Mouse (Mus musculus) C2C12 (cell line): ENCODE measurements at regions not wholly inside any gene's neighbourhood (a gene's known extent, or its start where the extent isn't known, plus 50 kb on each side); places are given as distances from the start of the nearest gene placed in this dataset.

Experiments
- H3K27me3 ChIP-seq: one replicate; pipeline ENCODE4 v1.6.1; 2011; ENCODE audit not compliant: control insufficient read depth, insufficient read depth, insufficient read length
- H3K36me3 ChIP-seq: one replicate; pipeline ENCODE4 v1.6.1; 2011; ENCODE audit not compliant: control insufficient read depth, insufficient read depth
- H3K4me3 ChIP-seq: one replicate; pipeline ENCODE4 v1.5.1; 2011; ENCODE audit warnings: mild to moderate bottlenecking, control low read depth; ENCODE audit not compliant: poor library complexity, insufficient read depth, severe bottlenecking
- H3K79me2 ChIP-seq: one replicate; pipeline ENCODE4 v1.6.1; 2011; ENCODE audit not compliant: control insufficient read depth, insufficient read depth
- H3K79me3 ChIP-seq: one replicate; pipeline ENCODE4 v1.6.1; 2011; ENCODE audit warnings: low read depth, control low read depth
- H3ac ChIP-seq: one replicate; pipeline ENCODE3; 2011; ENCODE audit warnings: low read depth; ENCODE audit not compliant: control insufficient read depth, insufficient read length
- CEBPB ChIP-seq: IDR thresholded peaks from one replicate; pipeline ENCODE4 v1.6.1; 2011; ENCODE audit warnings: low read depth, mild to moderate bottlenecking, control low read depth, moderate library complexity
- CTCF ChIP-seq: IDR thresholded peaks from one replicate; pipeline ENCODE4 v1.5.1; 2011; ENCODE audit not compliant: control insufficient read depth, insufficient read depth, insufficient read length
- FOSL1 ChIP-seq: IDR thresholded peaks from one replicate; pipeline ENCODE4 v1.8.0; 2011; ENCODE audit warnings: mild to moderate bottlenecking, low read length; ENCODE audit not compliant: poor library complexity, insufficient read depth, severe bottlenecking
- MAX ChIP-seq: IDR thresholded peaks from one replicate; pipeline ENCODE4 v1.6.1; 2011; ENCODE audit warnings: mild to moderate bottlenecking, control low read depth
- MYOD1 ChIP-seq: IDR thresholded peaks from one replicate; pipeline ENCODE4 v1.6.1; 2011; ENCODE audit warnings: low read depth; ENCODE audit not compliant: control insufficient read depth, insufficient read length
- MYOG ChIP-seq: IDR thresholded peaks from one replicate; pipeline ENCODE4 v1.6.1; 2011; ENCODE audit not compliant: control insufficient read depth, insufficient read length; ENCODE audit errors: extremely low read depth
- USF1 ChIP-seq: IDR thresholded peaks from one replicate; pipeline ENCODE4 v1.6.1; 2011; ENCODE audit warnings: low read depth, mild to moderate bottlenecking, control low read depth, moderate library complexity

- H3K79me2 ChIP-seq: no peaks in the 10 kb centered on the region
- no peaks in the 10 kb centered on the region for H3K36me3 ChIP-seq
- H3K4me3 ChIP-seq: no peak overlapping the region
- TF ChIP-seq CTCF (peak; percentile 89), CEBPB (no peak)
- no peaks in the 10 kb centered on the region for H3K79me3 ChIP-seq
- H3ac ChIP-seq: no peak overlapping the region
- H3K27me3 ChIP-seq: no peaks in the 10 kb centered on the region
Measured at GRCm38 (mm10) chr9:31542909-31543690, 78.8 kb upstream of the Tmem45b start.

DNA sequence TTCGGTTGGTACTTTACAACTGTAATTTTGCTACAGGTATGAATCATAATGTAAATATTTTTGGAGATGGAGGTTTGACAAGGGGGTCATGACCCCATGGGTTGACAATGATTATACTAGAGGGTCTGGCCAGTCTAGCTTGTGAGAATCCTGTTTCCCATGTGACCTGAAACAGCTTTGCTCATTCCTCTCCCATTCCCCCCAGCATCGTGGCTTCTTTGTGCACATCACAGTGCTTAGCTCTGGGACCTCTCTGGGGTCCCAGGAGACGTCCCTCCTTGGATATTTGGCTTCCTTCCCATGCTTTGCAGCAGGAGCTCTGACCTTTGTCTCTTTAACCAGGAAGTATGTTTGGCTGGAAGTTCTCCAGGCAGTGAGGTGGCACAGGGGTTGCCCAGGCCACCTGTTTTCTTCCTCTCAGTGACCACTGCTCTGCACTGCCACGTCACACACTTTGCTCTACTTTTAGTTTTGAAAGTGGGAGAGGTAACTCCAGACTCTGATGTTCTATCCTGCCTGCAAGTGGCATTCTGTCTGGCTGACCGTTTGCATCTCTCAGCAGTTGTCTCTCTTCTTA is 77.4 kb upstream of the Tmem45b start:
- Histone ChIP-seq H3K36me3 (no peaks in the 10 kb centered on the region), H3ac (no peak overlapping the region), H3K79me2 (no peaks in the 10 kb centered on the region), H3K4me3 (no peak overlapping the region), H3K79me3 (no peaks in the 10 kb centered on the region), H3K27me3 (no peaks in the 10 kb centered on the region)
- no peak for TF ChIP-seq FOSL1
- TF ChIP-seq CTCF: no peak
- no peak for TF ChIP-seq CEBPB
- no peak for TF ChIP-seq USF1
- TF ChIP-seq MYOG: no peak
- no peak for TF ChIP-seq MAX
- no peak for TF ChIP-seq MYOD1

- no peak for TF ChIP-seq MYOD1
- TF ChIP-seq FOSL1: no peak
- no peak for TF ChIP-seq CEBPB
- no peak for TF ChIP-seq MYOG
- no peak for TF ChIP-seq MAX
- no peak for TF ChIP-seq USF1
- TF ChIP-seq CTCF: no peak
- no peak overlapping the region for H3K4me3 ChIP-seq
- H3K79me2 ChIP-seq: no peaks in the 10 kb centered on the region
Measured at GRCm38 (mm10) chr9:31538458-31539210, 74.4 kb upstream of the Tmem45b start.

DNA sequence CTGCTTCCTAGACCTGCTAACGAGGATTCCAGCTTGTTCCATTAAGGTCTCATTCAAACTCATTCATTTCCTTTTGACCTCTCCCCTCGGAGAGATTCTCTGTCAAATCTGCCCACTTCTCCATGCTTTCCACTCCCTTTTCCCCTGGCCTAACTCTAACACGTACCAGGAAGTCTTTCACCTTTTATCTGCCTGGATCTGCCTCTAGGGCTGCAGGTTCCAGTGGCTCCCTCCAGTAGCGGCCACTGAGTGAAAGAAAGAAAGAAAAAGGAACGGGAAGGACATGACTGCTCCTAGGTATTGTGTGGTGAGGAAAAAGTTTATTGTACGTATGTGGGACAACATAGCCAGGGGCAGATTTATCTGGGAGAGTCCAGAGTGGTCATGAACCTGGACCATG is 64.8 kb upstream of the Tmem45b start:
- Histone ChIP-seq H3ac (no peak overlapping the region), H3K27me3 (peaks cover 16% of the 10 kb centered on the region), H3K79me3 (no peaks in the 10 kb centered on the region), H3K4me3 (no peak overlapping the region), H3K79me2 (no peaks in the 10 kb centered on the region), H3K36me3 (no peaks in the 10 kb centered on the region)
- no peak for TF ChIP-seq CTCF
- no peak for TF ChIP-seq MYOD1
- no peak for TF ChIP-seq FOSL1
- TF ChIP-seq MAX: no peak
- TF ChIP-seq USF1: no peak
- no peak for TF ChIP-seq CEBPB
- no peak for TF ChIP-seq MYOG

More at GRCm38 (mm10) chr9:31538458-31539210, 74.4 kb upstream of the Tmem45b start:
- Histone ChIP-seq H3K79me3 (no peaks in the 10 kb centered on the region), H3K27me3 (no peaks in the 10 kb centered on the region), H3ac (no peak overlapping the region), H3K36me3 (no peaks in the 10 kb centered on the region)

DNA sequence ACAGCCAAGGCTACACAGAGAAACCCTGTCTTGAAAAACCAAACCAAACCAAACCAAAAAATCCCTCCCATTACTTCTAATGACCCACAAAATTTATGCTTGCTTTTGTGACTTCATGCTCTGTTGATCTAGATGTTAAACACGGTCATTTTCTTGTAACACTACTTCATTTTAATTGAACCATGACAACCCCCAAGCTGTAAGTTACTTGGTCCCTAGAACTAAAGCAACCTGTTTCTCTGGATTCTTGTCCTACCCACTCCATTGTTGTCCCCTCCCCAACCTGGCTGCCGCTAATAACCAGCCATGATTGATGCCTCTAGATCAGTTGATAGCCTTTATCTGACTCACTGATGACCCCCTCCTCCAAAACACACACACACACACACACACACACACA is 63.0 kb upstream of the Tmem45b start:
- H3K27me3 ChIP-seq: peaks cover 16% of the 10 kb centered on the region
- no peaks in the 10 kb centered on the region for H3K36me3 ChIP-seq
- no peak for TF ChIP-seq MYOG
- TF ChIP-seq FOSL1: no peak
- no peak for TF ChIP-seq MYOD1
- TF ChIP-seq CEBPB: no peak
- TF ChIP-seq CTCF: no peak
- no peak for TF ChIP-seq USF1
- TF ChIP-seq MAX: no peak
- no peak overlapping the region for H3ac ChIP-seq
- H3K79me2 ChIP-seq: no peaks in the 10 kb centered on the region
- H3K79me3 ChIP-seq: no peaks in the 10 kb centered on the region
- no peak overlapping the region for H3K4me3 ChIP-seq
